Mouse (Mus musculus) intestine, embryonic 14.5 days (tissue): ENCODE results near the gene Qtrt2. TPM values are rescaled to one million over a fixed set of nuclear protein-coding genes. Genes with fewer than 3 reads are reported as not detected.

Experiments
- ATAC-seq: fragments of 200-750 bp; cut with Nextera tagmentation; replicated peaks from 2 replicates; pipeline ENCODE4 v1.8.0; 2017; ENCODE audit warnings: low read depth, moderate number of reproducible peaks, moderate TSS enrichment, moderate library complexity; ENCODE audit not compliant: low FRiP score, low TSS enrichment
- DNase-seq: peaks from one replicate; pipeline ENCODE4 v3.0.0-alpha.2; 2018; ENCODE audit warnings: low spot score
- H3K27ac ChIP-seq: fragments of 300-500 bp; sonication (generic); 2 replicates; pipeline ENCODE4 v1.5.1; 2014; ENCODE audit warnings: low read depth, mild to moderate bottlenecking, control low read depth
- H3K27me3 ChIP-seq: fragments of 300-500 bp; sonication (generic); replicated peaks from 2 replicates; pipeline ENCODE4 v1.6.1; 2014; ENCODE audit warnings: low read length, control low read depth; ENCODE audit not compliant: control insufficient read depth, insufficient read depth
- H3K36me3 ChIP-seq: fragments of 300-500 bp; sonication (generic); 2 replicates; pipeline ENCODE4 v1.6.1; 2014; ENCODE audit warnings: low read length, control low read depth; ENCODE audit not compliant: control insufficient read depth, insufficient read depth
- H3K4me1 ChIP-seq: fragments of 300-500 bp; sonication (generic); replicated peaks from 2 replicates; pipeline ENCODE4 v1.6.1; 2014; ENCODE audit warnings: low read length, control low read depth, mixed read lengths; ENCODE audit not compliant: control insufficient read depth, insufficient read depth
- H3K4me2 ChIP-seq: fragments of 300-500 bp; sonication (generic); 2 replicates; pipeline ENCODE4 v1.6.1; 2014; ENCODE audit warnings: low read length
- H3K4me3 ChIP-seq: fragments of 300-500 bp; sonication (generic); 2 replicates; pipeline ENCODE4 v1.5.1; 2014; ENCODE audit warnings: low read depth, low read length, control low read depth, mixed read lengths
- H3K9ac ChIP-seq: fragments of 300-500 bp; sonication (generic); 2 replicates; pipeline ENCODE4 v1.6.1; 2014; ENCODE audit warnings: mild to moderate bottlenecking, low read length
- H3K9me3 ChIP-seq: fragments of 300-500 bp; sonication (generic); 2 replicates; pipeline ENCODE4 v1.6.1; 2016; ENCODE audit warnings: low read length, control low read depth; ENCODE audit not compliant: control insufficient read depth
- WGBS: fragments of 180-500 bp; shearing (Covaris S2); extraction: QIAGEN DNeasy Blood & Tissue Kit; methylation state at CpG from one replicate; pipeline ENCODE4 v1.1.7; 2014; 5-methylcytosine and 5-hydroxymethylcytosine counted together
- polyA plus RNA-seq: library from polyadenylated mRNA; unstranded; fragments of >200 nt; fragmentation: Nextera tagmentation; extraction: Ambion mirVana; gene quantifications from 2 replicates; pipeline ENCODE4 v1.2.1, GENCODE M21; 2014

The Qtrt2 gene
- polyA plus RNA-seq, 1 experiment from 2014 or later: 34.3 TPM

DNA sequence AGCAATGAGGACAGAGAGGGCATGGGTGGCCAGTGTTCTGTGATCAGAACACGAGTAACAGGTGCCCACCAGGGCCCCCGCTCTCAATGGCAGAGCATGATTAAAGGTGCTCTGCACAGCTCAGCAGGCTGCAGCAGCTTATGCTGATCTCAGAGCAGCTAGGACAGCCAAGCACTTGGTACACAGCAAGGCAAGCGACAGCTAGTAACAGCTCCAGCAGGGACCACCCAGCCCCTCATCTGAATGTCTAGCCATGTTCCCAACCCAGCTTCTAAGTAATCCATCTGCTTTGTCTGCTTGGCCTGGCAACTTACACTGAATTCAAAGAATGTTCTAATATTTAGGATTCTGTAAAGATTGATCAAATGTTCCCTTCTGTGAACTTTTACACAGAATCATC, 37.2 kb upstream of the Qtrt2 start:
- WGBS: 77% methylated on average over 3 of the region's 3 CpGs

DNA sequence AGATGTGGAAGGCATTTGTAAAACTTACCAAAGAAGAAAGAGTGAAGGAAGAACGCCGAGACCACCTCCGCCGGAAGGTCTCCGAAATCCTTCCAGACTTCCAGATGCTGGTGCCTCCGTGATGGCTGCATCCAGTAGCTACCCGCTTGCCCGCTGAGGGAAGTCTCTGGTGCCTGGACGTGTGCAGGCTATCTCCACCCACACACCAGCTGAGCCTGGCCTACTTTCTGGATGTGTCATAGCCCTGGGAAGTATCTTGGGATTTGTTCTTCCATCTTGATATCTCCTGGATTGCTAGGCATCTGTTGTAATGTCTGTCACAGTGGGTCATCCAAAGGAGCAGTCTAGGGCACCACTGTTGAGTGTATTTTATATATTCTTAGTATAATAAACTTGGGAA, 36.7 kb upstream of the Qtrt2 start:
- H3K4me2 ChIP-seq: no peak overlapping the region
- H3K36me3 ChIP-seq: 0 out of 2 replicates have a peak, but pooled peaks cover 3% of the 10 kb centered on the region
- no peak overlapping the region for H3K9ac ChIP-seq
- DNase-seq: peak; percentile 44
- no peak for ATAC-seq
- WGBS: 92% methylated on average over 9 of the region's 9 CpGs
- no peaks in the 10 kb centered on the region for H3K9me3 ChIP-seq
- no peaks in the 10 kb centered on the region for H3K4me1 ChIP-seq
- H3K27me3 ChIP-seq: no peaks in the 10 kb centered on the region
- no peak overlapping the region for H3K27ac ChIP-seq
- H3K4me3 ChIP-seq: no peak overlapping the region

More for the DNA sequence above, 37.2 kb upstream of the Qtrt2 start:
- 0 out of 2 replicates have a peak, but pooled peaks cover 3% of the 10 kb centered on the region for H3K36me3 ChIP-seq
- ATAC-seq (no peak), DNase-seq (peak; percentile 18)
- no peak overlapping the region for H3K4me2 ChIP-seq
- no peak overlapping the region for H3K9ac ChIP-seq
- no peaks in the 10 kb centered on the region for H3K4me1 ChIP-seq
- H3K9me3 ChIP-seq: no peaks in the 10 kb centered on the region
- no peak overlapping the region for H3K4me3 ChIP-seq
- H3K27me3 ChIP-seq: no peaks in the 10 kb centered on the region
- no peak overlapping the region for H3K27ac ChIP-seq

DNA sequence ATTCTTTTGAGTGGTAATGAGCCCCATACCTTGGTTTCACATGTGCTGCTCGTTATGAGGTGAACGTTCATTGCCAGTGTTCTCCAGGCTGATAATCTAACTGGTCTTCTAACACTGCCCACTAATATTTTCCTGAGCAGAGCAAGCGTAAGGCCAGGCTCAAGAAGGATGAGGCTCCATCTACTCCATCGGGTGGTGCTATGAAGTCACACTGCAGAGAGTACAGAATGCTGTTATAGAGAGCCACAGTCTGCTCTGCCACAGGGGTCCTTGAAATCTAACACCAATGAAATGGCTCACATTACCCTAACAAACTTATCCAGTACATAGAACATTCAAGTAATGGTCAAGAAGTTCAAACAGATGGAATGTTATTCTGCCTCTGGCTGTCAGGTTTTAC, 31.4 kb upstream of the Qtrt2 start:
- H3K9ac ChIP-seq: no peak overlapping the region
- DNase-seq (no peak), ATAC-seq (no peak)

DNA sequence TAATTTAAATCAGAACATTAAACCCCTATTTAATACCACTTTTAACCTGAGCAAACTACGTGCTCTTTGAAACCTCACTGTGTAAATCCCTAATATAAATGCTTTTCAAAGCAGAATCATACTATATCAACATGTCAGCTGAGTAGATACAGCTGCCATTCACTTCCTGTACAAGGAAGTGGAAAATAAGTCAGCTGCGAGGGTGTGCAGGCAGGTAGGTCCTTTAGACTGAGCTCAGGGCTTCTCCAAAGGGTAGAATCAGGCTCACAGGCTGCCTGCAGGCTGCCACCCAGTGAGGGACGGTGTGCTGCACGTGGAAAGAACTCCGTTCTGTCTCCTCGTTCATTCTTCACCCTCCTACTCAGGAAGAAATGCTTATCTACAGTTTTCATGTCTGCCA, 28.3 kb upstream of the Qtrt2 start:
- Histone ChIP-seq H3K9me3 (no peaks in the 10 kb centered on the region), H3K9ac (no peak overlapping the region), H3K4me2 (no peak overlapping the region), H3K4me1 (no peaks in the 10 kb centered on the region; the same call in 1 of the 2 replicates), H3K27me3 (no peaks in the 10 kb centered on the region), H3K36me3 (no peaks in the 10 kb centered on the region; the same call in 1 of the 2 replicates), H3K4me3 (no peak overlapping the region), H3K27ac (no peak overlapping the region; the same call in 1 of the 2 replicates)
- DNase-seq (peak; percentile 37), ATAC-seq (no peak)
- WGBS: 62% methylated on average over 6 of the region's 6 CpGs

More for the DNA sequence above, 31.4 kb upstream of the Qtrt2 start:
- Histone ChIP-seq H3K4me3 (no peak overlapping the region), H3K36me3 (peaks cover 3% of the 10 kb centered on the region; the same call in 1 of the 2 replicates), H3K27me3 (no peaks in the 10 kb centered on the region), H3K27ac (no peak overlapping the region), H3K4me1 (no peaks in the 10 kb centered on the region; the same call in 1 of the 2 replicates), H3K4me2 (no peak overlapping the region), H3K9me3 (no peaks in the 10 kb centered on the region)
- 87% methylated on average over 4 of the region's 4 CpGs for WGBS

DNA sequence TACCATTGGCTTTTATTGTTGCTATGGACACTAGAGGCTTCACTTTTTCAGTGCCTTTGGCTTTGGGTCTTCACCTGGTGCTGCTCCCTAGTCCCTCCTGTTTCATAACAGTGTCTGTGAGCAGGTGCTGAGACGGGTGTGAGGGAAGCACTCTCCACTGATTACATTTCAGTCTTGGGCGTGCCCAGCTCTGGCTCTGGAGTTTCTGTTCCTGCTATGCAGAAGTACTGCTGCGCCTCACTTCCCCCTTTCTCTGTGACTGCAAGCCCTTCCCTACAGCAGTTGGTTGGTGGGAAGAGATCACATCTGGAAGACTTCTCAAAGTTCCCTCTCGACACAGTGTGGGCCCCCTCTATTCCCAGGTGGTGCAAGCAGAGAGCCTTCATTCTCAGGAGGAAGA, 25.0 kb upstream of the Qtrt2 start:
- Histone ChIP-seq H3K27me3 (no peaks in the 10 kb centered on the region), H3K4me2 (no peak overlapping the region), H3K9ac (no peak overlapping the region), H3K27ac (no peak overlapping the region), H3K36me3 (no peaks in the 10 kb centered on the region), H3K4me1 (no peaks in the 10 kb centered on the region; the same call in 1 of the 2 replicates), H3K4me3 (no peak overlapping the region), H3K9me3 (no peaks in the 10 kb centered on the region)
- no peak for DNase-seq
- WGBS: 72% methylated on average over 4 of the region's 4 CpGs
- ATAC-seq: no peak

DNA sequence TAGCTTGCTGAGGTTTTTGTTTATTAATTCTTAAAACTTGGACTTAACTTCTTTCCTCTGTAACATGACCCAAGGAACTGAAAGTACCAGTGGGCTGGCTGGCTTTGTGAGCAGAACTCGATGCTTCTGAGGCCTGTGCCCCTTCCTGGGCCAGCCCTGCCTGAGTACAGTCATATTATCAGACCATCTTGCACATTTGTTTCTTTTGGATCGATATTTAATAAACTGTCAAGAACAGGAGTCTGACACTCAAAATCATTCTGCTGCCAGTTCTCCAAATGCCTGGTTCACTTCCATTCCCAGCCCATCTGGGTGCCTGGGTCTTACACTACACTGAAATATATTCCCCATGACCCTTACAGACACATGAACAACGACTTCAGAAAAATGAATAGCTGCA, 19.3 kb upstream of the Qtrt2 start:
- no peaks in the 10 kb centered on the region for H3K27me3 ChIP-seq
- ATAC-seq: no peak
- no peak overlapping the region for H3K4me3 ChIP-seq
- H3K4me2 ChIP-seq: no peak overlapping the region
- no peaks in the 10 kb centered on the region for H3K36me3 ChIP-seq
- DNase-seq: no peak
- H3K9ac ChIP-seq: no peak overlapping the region
- no peaks in the 10 kb centered on the region; the same call in 1 of the 2 replicates for H3K4me1 ChIP-seq
- WGBS: 46% methylated on average over 3 of the region's 3 CpGs
- peak overlapping the region; percentile 9; the same call in 1 of the 2 replicates for H3K27ac ChIP-seq
- no peaks in the 10 kb centered on the region for H3K9me3 ChIP-seq

DNA sequence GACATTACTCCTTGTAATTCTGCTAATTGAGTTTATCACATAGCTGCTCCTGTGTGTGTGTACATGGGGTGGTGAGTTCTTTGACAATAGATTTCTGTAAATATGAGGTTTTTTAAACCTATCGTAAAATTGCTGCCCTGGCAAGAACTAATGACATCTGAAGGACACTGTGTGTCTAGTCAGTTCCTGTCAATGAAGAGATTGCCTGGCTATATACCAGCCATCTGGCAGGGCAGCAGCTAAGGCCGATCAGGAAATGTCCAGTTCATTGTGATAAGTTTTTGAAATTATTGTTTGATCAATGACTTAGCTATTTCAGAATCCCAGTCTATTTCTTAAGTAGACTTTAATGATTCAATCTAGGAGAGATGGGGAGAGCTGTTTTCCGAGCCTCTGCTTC, 18.7 kb upstream of the Qtrt2 start:
- ATAC-seq: no peak
- no peaks in the 10 kb centered on the region; the same call in 1 of the 2 replicates for H3K4me1 ChIP-seq
- H3K27me3 ChIP-seq: no peaks in the 10 kb centered on the region
- peak overlapping the region; percentile 9; the same call in 1 of the 2 replicates for H3K27ac ChIP-seq
- no peak overlapping the region for H3K4me2 ChIP-seq
- no peak overlapping the region for H3K9ac ChIP-seq
- 72% methylated on average over 3 of the region's 3 CpGs for WGBS
- H3K4me3 ChIP-seq: no peak overlapping the region
- no peak for DNase-seq
- no peaks in the 10 kb centered on the region for H3K36me3 ChIP-seq
- no peaks in the 10 kb centered on the region for H3K9me3 ChIP-seq

DNA sequence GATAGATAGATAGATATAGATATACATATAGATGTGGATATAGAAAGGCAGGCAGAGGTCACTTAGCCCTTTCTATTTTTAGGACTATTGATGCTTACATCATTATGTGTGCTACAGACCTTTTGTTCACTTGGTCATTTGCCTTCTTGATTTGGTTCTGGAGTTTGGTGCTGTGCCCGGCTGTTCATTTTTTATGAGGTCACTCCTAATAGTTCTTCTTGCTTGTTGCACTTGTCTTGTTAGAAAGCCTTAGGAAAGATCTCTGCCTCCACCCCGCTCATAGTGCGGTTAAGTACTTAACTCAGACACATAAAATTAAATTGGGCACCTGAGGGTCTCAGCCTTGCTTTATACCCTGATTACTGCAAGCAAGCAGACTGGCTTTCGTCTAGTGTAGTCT, 14.2 kb upstream of the Qtrt2 start:
- Histone ChIP-seq H3K4me2 (no peak overlapping the region), H3K4me3 (no peak overlapping the region), H3K9ac (no peak overlapping the region), H3K36me3 (peaks cover 5% of the 10 kb centered on the region; the same call in 1 of the 2 replicates), H3K27me3 (no peaks in the 10 kb centered on the region), H3K4me1 (no peaks in the 10 kb centered on the region; the same call in 1 of the 2 replicates), H3K27ac (no peak overlapping the region), H3K9me3 (no peaks in the 10 kb centered on the region)
- no peak for DNase-seq
- ATAC-seq: no peak
- 81% methylated on average over 4 of the region's 4 CpGs for WGBS

DNA sequence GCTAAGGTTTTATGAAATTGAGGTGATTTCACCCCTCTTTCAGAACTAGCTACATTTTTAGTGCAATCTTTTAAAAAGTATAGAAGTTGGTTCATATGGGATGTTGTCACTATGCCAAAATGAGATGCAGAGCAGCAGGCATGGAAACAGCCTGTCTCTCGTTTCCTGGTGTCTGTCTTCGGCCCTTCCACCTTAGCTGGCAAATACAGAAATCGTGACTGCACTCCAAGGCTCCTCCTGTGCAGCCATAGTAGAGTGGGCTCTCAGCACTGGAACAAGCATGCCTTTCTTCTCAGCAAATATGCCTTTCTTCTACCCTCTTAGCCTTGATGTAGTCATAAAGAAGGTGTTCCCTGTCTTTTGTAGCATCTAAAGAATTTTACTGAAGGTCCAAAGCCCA, 9.3 kb upstream of the Qtrt2 start:
- H3K27ac ChIP-seq: no peak overlapping the region
- 61% methylated on average over 3 of the region's 3 CpGs for WGBS

More for the DNA sequence above, 9.3 kb upstream of the Qtrt2 start:
- H3K4me3 ChIP-seq: no peak overlapping the region
- H3K27me3 ChIP-seq: no peaks in the 10 kb centered on the region
- no peaks in the 10 kb centered on the region for H3K9me3 ChIP-seq
- H3K4me1 ChIP-seq: no peaks in the 10 kb centered on the region
- ATAC-seq: no peak
- H3K9ac ChIP-seq: no peak overlapping the region
- no peak overlapping the region for H3K4me2 ChIP-seq
- peaks cover 5% of the 10 kb centered on the region; the same call in 1 of the 2 replicates for H3K36me3 ChIP-seq
- no peak for DNase-seq
